Mouse (Mus musculus) induced T-regulatory cell, adult 2 months (primary cell): ENCODE data around the gene Auh.

ENCODE experiments used
- DNase-seq: peaks from one replicate; pipeline ENCODE4 v3.0.0-alpha.2; 2012; ENCODE audit warnings: low read depth

Gene Auh

DNA sequence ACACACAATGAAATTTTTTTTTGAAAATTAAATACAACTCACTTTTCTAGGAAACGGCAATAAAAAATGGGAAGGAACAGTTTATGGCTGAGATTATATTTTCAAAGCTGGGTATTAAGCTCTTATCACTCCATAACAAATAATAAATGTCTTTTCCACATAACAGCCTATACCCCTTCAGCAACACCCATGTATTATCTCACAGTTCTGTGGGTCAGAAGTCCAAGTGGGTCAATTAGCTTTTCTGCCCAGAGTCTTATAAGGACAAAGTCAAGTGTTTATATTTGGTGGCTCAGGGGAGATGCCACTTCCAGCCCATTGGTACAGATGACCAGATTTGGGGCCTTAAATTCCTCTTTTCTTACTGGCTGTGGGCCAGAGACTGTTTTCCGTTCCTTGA is 129.4 kb downstream of the Auh start:
- no peak for DNase-seq

DNA sequence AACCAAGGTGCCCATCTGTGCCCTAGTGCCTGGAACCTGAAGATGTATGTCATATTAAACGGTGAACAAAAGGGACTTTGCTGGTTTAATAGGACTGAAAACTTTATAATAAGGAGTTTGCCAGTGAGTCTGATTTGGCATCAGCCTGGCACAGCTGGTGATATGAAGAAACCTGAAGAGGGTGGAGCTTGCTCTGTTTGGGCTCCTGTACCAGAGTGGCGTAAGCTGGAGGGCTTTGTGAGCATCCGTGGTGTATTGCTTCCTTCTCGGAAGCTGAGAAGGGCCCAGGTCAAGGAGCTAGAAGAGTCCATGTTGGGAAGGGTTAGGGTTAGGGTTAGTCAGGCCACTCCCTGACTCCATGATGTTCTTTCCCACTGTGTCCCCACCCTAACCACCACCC is 135.2 kb downstream of the Auh start:
- DNase-seq = peak; percentile 45

DNA sequence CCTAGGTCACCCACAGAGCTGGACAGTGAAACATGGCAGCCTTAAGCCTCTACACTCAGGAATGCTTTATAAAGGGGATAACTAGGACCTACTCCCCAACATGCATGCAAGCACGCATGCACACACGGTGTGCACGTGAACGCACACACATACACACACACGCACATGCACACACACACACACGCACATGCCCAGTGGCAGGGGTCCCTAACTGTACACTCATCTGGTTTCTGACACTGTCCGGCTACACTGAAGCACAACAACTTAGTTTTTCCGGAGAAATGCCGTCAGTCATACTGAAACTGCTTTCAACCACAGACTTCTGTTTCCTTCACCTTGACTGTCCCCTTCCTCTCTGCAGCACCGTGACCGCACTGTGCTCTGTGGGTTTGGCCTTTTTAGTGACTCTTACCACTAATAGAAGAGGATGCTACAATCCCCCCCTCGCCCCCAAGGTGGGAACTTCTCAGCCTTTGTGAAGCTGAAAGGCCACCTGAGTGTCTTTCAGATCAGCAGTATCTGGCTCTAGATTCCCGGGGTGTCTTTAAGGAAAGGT is 136.0 kb downstream of the Auh start:
- peak; percentile 90 for DNase-seq

DNA sequence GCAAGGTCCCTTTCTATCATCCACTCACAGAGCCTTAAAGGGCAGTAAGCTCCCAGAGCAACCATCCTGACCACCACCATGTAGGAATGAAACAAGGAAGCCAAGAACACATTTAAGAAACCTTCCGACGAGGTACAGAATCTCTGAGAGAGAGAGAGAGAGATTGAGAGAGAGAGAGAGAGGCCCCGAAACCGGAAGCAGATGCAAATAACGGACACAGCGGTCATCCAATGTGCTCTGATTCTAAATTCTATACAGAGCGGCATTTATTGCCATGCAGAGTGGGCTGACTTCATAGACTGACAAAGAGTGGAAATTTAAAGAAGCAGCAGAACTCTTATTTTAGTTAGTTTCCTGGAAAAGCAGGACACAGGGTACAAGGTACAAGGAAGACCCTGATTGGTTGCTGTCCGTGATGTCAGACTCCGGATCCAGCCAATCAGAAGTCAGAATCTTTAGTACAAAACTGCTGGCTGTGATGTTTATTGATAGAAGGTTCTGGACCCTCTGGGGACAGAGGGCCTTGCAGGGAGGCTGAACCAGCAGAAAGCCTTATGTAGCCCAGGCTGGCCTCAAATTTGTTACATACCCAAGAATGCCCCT is 137.1 kb downstream of the Auh start:
- DNase-seq = peak; percentile 38

DNA sequence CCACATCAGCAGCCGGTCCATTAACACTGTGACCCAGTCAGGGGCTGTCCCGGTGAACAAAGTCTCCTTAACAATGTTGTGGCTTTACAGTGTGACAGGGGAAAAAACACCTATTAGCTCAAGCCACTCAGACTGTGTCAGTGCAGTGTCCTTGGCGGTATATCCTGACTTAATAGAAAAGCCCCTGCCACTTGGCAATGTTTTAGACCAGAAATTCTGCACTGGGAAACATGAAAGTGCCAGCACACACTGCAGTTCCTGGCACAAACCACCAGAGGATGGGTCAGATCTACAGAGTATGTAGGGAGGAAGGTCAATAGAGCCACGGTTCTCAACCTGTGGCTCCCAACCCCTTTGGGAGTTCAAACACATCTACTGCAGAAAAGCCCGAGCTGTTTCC is 138.6 kb downstream of the Auh start:
- peak; percentile 44 for DNase-seq
